Mouse (Mus musculus) CD8-positive naive resting alpha-beta T cell, adult 2 months (primary cell): ENCODE measurements around the gene Tmem132c.

Experiments used
- DNase-seq, 2 experiments: peaks; one replicate each; pipeline ENCODE4 v3.0.0; 2022; ENCODE audit warnings: low read depth in 2 of 2, low spot score in 2 of 2

Gene Tmem132c

DNA sequence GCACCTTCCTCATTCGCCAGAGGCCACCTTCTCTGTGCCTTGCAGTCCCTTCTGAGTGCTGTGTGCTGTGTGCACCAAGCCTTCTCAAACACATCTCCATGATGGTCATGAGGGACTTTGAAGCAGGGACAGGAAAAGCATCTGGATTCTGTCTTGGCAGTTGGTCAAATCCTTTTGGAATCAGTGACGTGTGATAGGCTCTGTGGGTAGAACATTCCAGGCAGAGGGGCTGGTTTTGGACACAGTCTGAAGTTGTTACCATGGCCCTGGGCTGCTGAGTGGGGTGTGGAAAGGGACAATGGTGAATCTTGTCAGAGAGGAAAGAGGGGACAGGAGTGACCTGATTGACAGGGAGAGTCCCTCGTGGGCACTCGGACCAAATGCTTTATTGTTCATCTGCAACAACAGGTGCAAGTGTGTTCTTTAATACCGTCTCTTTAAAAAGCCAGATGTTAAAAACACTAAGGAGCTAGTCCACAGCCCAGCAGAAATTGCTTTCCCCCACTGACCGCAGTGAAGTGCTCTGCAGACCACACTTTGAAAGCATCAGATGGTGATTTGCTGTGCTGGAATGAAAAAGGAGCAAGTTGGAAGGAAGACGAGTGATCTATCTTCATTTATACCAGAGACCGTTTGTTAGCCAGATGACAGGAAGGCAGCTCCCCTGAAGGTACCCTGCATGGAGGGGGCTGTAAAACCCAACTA, 242.5 kb downstream of the Tmem132c start:
- DNase-seq = no peak

DNA sequence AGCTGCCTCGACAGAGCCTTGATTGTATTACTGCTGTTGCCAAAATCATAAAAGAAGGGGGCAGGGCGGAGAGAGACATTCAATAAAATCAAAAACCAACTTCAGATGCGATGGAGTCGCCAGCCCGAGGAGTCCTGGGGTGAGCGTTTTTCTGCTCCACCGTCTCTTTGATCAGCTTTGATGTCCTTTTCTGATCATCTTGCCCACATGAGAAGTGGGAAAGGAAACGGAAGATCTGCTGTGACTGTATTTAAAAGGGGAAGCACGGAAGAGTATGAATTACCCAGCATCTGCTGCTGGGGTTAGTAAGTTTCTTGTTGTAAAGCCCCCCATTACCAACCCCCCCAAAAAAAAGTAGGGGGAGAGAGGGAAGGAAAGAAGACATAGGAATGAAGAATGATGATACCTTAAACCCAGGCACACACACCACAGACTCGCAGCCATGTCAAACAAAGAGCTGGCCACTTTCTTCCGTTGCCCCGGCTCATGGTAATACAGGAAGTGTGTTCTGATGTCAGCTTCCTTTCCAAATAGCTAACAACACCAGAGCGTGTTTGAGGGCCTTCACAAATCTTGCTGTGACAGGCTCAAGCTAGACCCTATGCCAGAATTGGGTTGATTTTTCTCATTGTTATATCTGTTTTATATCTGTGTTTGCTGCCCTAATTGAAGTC, 243.3 kb downstream of the Tmem132c start:
- peak in 1 of 2 experiments; percentile 7 for DNase-seq

DNA sequence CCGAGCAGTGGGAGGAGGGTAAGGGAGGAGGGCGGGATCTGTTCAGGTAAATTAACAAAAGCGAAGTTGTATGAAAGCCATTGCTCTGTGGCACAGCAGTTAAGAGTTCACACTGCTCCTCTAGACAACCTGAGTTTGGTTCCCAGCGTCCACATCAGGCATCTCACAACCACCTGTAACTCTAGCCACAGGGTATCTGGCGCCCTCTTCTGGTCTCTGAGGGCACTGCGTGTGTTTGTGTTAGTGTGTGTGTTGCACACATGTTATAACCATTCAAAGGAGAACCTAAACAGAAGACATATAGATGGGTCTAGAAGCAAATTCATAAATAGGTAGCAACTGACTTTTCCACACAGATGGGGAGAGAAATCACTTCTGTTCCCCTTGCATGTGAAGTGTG, 245.6 kb downstream of the Tmem132c start:
- no peak for DNase-seq

DNA sequence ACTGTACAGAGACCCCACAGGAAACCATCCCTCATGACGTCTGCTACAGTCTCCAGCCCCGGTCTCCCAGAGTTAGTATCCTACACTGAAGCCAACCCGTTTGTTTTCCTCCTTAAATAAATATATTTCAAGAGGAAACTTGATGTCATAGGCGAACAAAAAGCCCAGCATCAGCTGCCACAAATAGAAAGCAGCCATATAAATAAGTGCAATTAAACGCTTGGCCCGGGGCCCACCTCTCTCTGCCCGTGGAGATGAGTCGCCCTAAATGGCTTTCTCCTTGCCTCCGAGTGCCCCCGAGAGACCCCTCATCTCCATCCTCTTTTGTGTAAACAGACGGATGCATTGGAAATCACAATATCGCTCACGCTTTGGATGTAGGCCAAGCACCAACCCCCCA, 247.1 kb downstream of the Tmem132c start:
- no peak for DNase-seq

DNA sequence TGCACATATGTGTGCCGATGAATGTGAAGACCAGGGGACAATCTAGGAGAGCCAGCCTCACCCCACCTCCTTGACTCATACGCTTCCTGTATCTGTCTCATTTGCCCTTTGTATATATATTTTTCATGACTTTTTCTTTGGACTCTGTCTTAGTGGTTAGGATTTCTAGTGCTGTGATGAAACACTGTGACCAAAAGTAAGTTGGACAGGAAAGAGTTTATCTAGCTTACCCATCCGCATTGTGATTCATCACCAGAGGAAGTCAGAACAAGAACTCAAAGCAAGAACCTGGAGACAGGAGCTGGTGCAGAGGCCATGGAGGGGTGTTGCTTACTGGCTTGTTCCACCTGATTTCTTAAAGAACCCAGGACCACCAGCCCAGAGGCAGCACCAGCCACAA, 250.1 kb downstream of the Tmem132c start:
- no peak for DNase-seq

DNA sequence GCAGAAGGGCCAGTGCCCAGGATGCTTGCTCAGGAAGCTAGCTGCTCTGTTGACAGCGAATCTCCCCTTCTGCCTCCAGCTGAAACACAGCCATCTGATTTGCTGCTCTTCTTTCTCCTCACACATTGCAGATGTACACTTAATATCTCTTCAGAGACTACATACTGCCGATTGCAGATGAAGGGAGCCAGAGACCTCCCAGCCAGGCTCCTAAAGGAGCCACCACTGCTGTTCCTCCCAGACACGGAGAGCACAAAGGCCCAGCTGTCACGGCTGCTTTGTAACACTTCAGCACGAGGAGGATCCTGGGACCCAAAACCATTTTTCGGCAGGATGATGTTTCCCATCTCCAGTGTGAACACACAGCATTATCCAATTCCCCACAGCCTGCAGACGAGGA, 255.3 kb downstream of the Tmem132c start:
- DNase-seq = no peak

DNA sequence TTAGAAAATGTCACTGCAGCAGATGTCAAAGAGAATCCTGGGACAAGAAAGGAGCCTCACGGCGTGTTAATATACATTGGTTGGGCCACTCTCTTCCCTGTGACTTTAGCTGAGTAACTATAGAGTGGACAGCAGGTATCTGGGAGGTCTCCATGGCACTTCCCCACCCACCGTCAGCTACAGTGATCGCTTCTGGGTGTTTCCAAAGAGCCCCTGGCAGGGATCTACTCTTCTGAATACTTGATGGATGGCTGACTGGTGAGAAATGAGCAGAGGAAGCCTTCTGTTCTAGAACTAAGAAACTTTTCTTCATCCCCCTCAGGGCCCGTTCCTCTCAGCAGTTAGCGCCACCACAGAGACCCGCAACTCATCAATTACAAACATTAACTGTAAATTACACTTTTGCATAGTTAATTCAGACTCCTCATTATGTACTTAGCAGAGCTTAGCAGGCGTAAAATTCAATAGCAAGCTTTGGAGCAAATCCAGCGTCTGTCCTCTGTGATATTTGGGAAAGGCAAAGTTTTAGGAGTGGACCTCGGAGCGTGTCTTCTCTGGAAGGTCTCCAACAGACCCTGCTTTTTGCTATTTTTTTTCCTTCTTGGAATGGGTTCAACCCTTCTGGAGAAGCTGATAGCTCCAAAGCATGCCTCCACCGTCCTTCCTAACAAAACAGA, 257.7 kb downstream of the Tmem132c start:
- DNase-seq = no peak

DNA sequence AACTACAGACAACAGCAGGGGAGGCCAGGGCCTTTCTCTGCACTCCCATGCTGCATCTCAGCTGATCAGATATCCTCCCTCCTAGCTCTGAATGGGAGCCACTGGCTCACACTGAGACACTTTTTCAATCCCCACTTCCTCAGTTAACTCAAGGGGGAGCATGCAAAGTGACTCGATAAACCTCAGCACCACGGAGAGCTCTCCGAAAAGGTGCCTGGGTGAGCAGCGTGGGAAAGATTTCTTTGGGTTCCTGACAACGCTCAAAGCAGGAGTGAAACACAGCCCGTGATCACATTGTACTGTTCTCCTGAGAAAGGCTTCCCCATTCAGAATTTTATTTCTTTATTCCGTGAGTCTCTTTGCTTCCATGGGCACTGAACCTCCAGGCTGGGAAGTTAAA, 261.2 kb downstream of the Tmem132c start:
- DNase-seq = no peak

DNA sequence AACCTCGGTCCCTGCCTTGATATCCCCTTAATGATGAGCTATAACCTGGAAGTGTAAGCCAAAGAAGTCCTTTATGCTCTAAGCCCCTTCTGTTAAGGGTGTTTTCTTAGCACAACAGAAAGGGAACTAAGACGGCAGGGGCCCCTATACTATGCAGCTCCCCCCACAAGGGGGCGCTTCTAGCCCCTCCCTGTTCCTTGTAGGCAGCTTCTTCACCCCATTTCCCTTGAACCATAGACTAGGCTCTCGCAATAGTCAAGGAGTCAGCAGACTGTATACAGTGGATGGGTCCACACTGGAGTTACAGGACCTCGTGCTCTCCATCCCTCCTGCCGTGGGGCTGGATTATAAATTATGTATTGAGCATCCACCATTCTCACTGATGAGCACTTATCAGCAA, 264.1 kb downstream of the Tmem132c start:
- DNase-seq = no peak

DNA sequence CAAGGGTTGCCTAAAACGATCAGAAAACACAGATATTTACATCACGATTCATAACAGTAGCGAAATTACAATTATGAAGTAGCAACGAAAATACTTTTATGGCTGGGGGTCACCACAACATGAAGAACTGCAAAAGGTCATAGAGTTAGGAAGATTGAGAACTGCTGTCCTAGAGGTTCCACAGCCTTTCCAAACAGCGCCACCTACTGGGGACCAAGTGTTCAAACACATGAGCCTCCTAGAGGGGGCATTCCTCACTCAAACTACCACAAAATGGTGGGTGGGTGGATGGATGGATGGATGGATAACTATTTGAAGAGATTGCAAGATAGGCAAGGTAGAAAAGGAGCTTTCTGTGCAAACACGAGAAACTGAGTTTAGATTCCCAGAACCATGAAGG, 270.0 kb downstream of the Tmem132c start:
- DNase-seq = no peak

DNA sequence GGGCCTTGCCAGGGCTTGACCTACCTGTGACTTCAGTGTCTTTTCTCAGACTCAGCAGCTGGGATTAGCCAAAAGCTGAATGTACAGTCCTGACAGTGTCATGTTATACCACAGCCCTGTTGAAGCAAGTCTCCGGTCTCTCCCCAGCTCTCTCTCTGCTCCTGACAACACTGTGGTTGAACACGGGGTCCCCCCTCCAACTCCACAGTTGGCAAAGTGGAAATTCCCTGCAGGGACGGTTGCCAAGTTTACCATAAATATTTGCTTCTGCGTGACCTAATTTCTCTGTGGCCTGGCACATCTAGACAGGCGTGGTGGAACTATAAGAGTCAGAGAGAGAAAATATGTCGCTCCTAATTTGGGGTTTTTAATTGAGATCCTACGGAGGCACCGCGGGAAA, 274.4 kb downstream of the Tmem132c start:
- no peak for DNase-seq

DNA sequence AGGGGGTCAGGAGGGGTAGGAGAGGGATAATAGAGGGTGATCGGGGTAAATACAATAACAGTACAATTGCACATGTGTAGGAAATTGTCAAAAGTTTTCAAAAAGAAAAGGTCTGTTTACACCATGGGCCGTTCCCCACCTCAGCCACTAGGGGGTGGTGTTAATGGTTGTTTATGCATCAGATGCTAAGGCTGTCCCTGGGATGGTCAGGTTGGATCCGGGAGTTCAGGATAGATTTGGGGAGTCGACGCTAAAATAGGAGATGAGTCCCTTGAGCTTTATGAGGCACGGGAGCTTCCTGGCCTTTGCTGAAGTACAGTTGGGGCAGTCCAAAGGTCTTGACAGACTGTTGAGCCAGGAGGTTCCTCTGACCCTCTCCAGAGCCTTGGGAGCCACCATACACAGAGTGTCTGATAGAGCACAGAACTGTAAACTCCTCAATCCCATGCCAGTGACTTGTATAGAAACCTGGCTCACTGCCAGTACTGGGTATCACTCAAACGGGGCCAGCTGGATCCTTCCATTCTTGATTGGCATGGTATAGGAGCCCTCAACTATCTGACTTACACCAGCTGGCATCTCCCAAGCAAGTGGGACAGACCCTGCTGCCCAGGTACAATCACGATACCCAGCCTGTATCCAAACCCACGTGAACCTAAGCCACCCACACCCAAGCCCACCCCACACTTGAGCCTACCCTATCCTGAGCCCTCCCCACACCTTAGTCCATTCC, 281.3 kb downstream of the Tmem132c start:
- DNase-seq = no peak

DNA sequence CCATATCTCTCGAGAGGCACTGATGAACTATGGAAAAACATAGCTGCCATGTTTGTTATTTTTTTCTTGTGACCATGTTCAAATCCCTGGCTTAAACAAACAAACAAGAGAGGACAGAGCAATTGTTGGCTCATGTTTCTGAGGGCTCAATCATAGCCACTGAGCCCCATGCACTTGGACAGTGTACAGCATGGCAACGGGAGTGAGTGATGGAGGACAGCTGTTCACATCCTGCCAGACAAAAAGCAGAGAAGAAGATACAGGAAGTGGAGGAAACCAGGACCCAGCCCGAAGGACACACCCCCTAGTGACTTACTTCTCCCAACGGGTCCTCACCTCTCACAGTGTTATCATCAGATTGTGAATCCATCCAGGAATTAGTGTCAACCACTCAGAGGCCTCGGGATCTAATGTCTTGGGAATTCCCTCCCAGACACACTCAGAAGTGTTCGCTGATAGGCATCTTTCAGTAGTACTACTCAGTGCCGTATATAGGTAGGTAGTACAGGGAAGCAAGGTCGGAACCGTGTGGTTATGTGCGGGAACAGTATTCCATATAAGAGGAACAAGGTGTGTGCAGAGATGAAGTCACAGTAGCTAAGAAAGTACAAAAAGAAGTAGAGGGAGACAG, 285.9 kb downstream of the Tmem132c start:
- DNase-seq = no peak

DNA sequence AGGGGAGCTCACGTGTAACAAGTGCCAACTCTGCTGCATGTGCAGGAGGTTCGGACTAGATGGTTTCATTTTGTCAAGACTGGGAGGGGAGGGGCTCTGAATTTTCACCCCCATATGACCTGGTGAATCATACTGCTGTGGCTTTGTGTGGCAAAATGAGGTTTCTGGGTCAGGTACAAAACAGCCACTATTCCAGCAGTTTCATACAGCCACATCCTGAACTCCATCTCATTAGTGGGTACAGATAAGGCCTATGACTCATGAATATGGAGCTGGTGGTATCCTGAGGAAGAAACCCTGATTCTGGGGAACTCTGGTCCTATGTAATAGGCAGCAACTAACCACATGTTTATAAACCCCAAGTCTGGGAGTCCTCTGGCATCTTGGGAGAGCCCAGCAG, 295.9 kb downstream of the Tmem132c start:
- DNase-seq = no peak

DNA sequence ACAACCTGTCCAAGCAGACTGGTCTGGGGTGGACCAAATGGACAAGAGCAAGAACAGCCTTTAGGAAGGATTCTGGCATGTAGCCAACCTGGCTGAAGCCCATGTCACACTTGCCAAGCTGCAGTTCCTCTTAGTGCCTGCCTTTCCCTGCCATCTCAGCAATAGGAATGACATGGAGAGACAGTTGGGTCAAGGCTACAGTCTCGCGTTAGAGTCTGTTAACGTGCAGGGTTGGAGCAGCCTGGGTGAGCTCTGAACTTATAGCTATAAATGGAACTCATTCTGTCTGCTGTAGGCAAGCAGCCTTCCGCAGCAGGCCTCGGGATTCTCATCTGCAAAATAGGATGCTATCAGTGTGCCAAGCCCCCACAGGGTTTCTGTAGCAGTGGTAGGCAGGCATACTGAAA, 305.0 kb downstream of the Tmem132c start:
- no peak for DNase-seq

DNA sequence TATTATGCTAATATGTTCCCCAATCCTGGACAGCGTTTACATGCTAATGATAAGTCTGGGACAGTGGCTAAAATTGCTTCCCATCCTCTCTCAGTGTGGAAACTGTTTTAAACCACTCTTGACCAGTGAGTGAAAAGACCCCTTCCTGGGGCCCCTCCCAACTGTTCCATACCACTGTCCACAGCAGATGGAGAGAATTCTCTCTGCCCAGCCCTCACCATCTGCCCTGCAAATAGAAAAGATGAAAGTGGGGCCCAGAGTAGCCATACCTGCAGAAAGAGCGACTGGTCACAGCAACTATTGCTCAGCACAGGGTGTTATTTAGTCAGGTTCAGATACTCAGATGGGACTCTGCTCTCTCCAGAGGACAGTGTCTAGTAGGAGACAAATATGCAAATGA, 306.5 kb downstream of the Tmem132c start:
- DNase-seq = no peak

DNA sequence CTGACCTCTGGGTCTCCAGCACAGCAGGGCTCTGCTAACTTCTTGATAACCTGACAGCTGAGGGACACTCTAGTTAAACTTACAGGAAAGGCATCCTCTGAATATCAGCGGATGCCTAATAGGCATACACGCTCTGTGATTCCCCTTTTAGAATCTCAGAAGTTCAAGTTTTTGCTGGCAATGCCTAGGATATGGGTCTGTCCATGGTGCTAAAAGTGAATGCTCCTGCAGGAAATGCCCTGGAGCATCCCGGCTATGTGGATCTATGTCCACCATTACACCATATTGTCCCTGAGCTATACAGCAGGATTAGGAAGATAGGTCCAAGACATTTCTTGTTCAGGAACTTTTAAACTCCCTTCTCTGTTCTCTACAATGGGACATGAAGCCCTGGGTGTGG, 319.5 kb downstream of the Tmem132c start:
- no peak for DNase-seq

DNA sequence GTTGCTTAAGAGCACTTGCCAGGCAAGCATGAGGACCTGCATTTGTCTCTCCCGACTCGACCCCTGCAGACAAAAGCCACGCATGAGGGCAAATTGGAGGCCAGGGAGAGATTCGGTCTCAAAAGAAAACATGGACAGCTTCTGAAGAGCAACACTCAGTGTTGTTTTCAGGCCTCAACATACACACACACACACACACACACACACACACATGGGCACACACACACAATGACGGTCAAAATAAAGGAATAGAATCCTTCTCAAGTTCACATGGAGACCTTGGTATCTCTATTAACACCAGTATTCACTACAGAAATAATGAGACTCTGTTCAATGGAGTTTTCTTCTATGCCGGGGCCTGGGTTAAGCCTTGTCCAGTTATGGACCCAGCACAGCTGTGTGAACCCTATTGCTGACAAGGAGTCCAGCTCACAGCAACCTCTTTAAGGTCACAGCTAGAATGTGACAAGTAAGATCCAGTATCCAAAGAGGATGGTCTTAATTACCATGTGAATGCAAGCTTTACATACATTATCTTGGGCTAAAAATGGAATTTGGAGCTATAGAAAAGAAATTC, 325.6 kb downstream of the Tmem132c start:
- DNase-seq = no peak

DNA sequence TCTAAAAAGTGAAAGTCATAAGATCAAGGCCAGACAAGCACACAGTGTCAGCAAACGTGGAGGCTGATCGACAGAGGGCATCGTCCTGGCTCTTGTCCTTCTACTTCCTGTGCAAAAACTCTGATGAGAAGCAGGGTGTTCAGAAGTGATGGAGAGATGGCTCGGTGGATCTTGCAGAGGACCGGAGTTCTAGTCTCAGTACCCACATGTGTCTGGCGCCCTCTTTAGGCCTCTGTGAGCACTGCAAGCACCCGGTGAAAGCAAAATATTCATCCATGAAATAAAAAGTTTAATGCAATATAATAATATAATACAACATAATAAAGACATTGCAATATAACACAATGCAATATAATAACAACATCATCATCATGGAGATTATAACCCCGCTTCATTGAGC, 335.8 kb downstream of the Tmem132c start:
- no peak for DNase-seq

DNA sequence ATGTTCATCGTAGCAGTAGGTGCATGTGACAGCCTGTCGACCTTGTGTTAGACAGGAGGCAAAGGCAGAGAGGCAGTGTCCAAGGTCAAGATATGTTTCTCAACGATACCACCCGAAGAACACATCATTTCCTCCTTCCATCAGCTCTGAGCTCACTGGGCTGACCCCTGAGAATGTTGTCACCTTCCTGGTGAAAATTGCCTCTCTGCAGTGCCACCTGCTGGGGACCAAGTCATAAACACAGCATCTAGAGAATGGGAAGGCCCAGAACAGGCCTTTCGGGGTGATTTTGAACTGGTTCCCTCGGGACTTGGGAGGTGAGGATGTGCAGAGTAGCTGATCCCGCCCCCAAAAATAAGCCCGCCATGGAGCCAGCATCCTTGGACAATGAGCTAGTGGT, 342.1 kb downstream of the Tmem132c start:
- DNase-seq = no peak

DNA sequence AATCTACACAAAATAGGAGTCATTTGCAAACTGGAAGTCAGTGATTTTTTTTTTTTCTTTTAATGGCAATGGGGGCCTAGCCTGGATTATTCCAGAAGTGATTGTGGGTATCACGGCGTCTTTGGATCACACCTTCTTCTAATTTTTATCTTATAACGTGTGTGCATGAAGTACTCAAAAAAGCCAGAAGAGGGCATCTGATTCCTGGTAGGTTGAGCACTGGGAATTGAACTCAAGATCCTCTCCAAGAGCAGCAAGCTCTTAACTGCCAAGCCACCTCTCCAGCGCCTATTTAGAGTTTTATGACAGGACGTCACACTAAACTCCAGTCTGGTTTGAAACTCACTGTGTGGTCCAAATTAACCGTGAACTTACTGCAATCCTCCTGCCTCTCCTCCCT, 346.2 kb downstream of the Tmem132c start:
- DNase-seq = no peak
